Mouse (Mus musculus): ENCODE results near the gene Olfr130. TPM values are rescaled to one million over a fixed set of nuclear protein-coding genes. Genes with fewer than 3 reads are reported as not detected.

The Olfr130 gene
- not detected in 2 replicates for polyA plus RNA-seq (2014; fragmentation: Nextera tagmentation; extraction: Ambion mirVana)

DNA sequence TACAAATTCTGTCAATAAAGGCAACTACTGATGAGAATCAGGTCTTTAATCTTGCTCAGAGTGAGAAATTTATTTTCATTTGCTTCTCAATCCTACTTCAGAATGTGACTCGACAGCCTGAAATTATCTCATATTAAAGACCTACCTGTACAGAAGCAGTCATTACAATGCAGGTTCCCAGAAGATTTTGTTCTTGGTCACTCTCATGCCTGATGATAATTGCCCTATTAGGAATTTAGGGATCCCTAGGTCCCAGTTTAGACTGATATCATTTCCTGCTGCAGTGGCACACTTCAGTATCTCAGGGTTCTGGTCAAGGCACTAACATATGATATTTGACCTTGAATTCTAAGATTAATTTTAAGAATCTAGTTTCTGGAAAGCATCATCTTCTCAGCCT is at the start of gene Olfr130:
TSS of gene Olfr130 (plus strand) at position 301 of the 400 bp plus-strand sequence.
- no peaks in the 10 kb centered on the region for H3K9me3 ChIP-seq (ENCODE audit: control insufficient read depth, low read length)
- H3K9ac ChIP-seq (ENCODE audit: low read length) = no peak within 1 kb of the TSS
- 92% methylated on average over 1 of the region's 1 CpGs for WGBS
- H3K27me3 ChIP-seq (ENCODE audit: control insufficient read depth, insufficient read depth, low read length) = no peaks in the 10 kb centered on the region
- no peak for DNase-seq (ENCODE audit: low spot score, missing footprints)
- no peak within 1 kb of the TSS for H3K27ac ChIP-seq (ENCODE audit: low read depth, low read length)
- no peaks in the 10 kb centered on the region for H3K4me1 ChIP-seq (ENCODE audit: control insufficient read depth, insufficient read depth, low read length)
- no peak for ATAC-seq (ENCODE audit: low FRiP score)
- H3K4me3 ChIP-seq (ENCODE audit: low read depth, low read length) = no peak within 1 kb of the TSS
- no peak within 1 kb of the TSS for H3K4me2 ChIP-seq
- no peaks in the 10 kb centered on the region for H3K36me3 ChIP-seq (ENCODE audit: control insufficient read depth, insufficient read depth, low read length)

DNA sequence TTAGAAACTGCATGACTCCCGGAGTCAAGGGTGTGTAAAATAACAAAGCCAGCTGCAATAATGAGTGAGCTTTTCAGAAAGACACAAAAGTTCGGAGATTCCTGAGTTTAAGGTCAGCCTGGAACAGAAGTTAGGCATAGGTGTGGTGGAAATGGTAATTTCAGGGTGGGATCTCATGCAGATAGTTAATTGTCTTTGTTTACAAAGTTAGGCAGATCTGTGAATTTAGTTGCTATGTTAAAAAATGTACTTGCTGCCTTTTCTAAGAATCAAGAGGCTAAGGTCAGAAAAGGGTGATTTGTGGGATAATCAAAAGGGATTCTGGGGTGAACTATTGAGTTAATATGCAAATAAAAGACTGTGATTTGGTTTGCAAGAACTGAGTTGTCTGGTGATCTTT is 47.4 kb upstream of the Olfr130 start:
- Histone ChIP-seq H3K36me3 (ENCODE audit: control insufficient read depth, insufficient read depth, low read length) (no peaks in the 10 kb centered on the region), H3K9ac (ENCODE audit: low read length) (no peak overlapping the region), H3K4me3 (ENCODE audit: low read depth, low read length) (no peak overlapping the region), H3K4me1 (ENCODE audit: control insufficient read depth, insufficient read depth, low read length) (no peaks in the 10 kb centered on the region), H3K27ac (ENCODE audit: low read depth, low read length) (no peak overlapping the region), H3K4me2 (no peak overlapping the region), H3K27me3 (ENCODE audit: control insufficient read depth, insufficient read depth, low read length) (no peaks in the 10 kb centered on the region), H3K9me3 (ENCODE audit: control insufficient read depth, low read length) (no peaks in the 10 kb centered on the region)
- WGBS = 81% methylated on average over 2 of the region's 2 CpGs
- ATAC-seq (ENCODE audit: low FRiP score) (no peak), DNase-seq (ENCODE audit: low spot score, missing footprints) (no peak)

DNA sequence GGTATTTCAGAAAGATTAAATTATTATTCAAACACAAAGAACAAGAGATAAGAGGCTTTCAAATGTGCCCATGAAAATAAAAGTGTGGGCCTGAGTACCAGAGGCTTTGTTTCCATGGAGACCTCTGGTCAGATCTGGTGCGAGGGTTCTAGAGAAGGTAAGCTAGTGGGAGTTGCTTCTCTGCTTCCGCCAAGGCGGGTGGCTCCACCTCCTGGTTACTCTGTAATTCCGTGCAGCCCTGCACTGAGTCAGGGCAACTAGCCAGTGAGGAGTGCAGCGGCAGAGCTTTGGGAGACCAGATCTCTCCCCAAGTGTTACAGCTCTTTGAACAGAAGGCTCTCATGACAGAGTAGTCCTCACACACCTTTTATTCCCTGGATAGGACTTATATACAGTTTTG is 37.4 kb upstream of the Olfr130 start:
- Histone ChIP-seq H3K4me3 (ENCODE audit: low read depth, low read length) (no peak overlapping the region), H3K4me1 (ENCODE audit: control insufficient read depth, insufficient read depth, low read length) (no peaks in the 10 kb centered on the region), H3K9ac (ENCODE audit: low read length) (no peak overlapping the region), H3K36me3 (ENCODE audit: control insufficient read depth, insufficient read depth, low read length) (no peaks in the 10 kb centered on the region), H3K27ac (ENCODE audit: low read depth, low read length) (no peak overlapping the region), H3K9me3 (ENCODE audit: control insufficient read depth, low read length) (no peaks in the 10 kb centered on the region), H3K4me2 (no peak overlapping the region), H3K27me3 (ENCODE audit: control insufficient read depth, insufficient read depth, low read length) (no peaks in the 10 kb centered on the region)
- ATAC-seq (ENCODE audit: low FRiP score) (no peak), DNase-seq (ENCODE audit: low spot score, missing footprints) (no peak)
- 38% methylated on average over 5 of the region's 5 CpGs for WGBS

DNA sequence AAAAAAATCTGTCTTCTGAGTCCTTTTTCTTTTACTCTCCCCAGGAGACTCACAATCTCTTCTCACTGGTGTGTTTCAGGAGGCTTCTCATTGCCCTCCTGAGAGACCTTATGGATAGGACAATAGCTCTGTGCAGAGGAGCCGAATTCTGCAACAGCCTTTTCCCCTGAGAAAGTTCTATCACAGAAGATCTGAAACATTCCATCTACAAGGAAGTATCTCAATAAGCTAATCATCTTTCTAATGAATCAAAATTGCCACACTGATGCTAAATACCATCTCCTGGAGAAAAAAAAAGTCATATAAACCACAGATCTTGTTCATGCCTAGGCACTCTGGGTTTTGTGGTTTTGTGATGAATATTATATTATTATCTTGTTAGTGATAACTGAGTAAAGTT is 3.7 kb upstream of the Olfr130 start, which contains the start of gene Olfr129:
TSS of gene Olfr129 (minus strand) at position 101 of the 400 bp plus-strand sequence.
- no peaks in the 10 kb centered on the region for H3K27me3 ChIP-seq (ENCODE audit: control insufficient read depth, insufficient read depth, low read length)
- H3K36me3 ChIP-seq (ENCODE audit: control insufficient read depth, insufficient read depth, low read length) = no peaks in the 10 kb centered on the region
- H3K4me3 ChIP-seq (ENCODE audit: low read depth, low read length) = no peak within 1 kb of the TSS
- ATAC-seq (ENCODE audit: low FRiP score) (no peak), DNase-seq (ENCODE audit: low spot score, missing footprints) (no peak)
- WGBS = 69% methylated on average over 1 of the region's 1 CpGs
- H3K9me3 ChIP-seq (ENCODE audit: control insufficient read depth, low read length) = no peaks in the 10 kb centered on the region
- H3K9ac ChIP-seq (ENCODE audit: low read length) = no peak within 1 kb of the TSS
- no peaks in the 10 kb centered on the region for H3K4me1 ChIP-seq (ENCODE audit: control insufficient read depth, insufficient read depth, low read length)
- H3K4me2 ChIP-seq = no peak within 1 kb of the TSS
- H3K27ac ChIP-seq (ENCODE audit: low read depth, low read length) = no peak within 1 kb of the TSS

DNA sequence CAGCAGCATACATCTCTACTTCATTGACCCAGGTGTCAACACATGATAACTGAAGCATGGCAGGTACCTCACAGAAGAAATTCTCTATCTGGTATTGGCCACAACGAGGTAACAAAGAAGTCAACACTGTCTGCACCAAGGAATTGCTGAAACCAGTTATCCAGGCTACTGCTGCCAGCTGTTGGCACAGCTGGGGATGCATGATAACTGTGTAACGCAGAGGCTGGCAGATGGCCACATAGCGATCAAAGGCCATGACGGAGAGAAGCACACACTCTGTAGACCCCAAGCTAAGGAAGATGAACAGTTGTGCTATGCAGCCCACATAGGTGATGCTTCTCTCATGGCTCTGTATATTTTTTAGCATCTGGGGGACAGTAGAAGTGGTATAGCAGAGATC is 18.6 kb downstream of the Olfr130 start:
- 94% methylated on average over 4 of the region's 4 CpGs for WGBS
- Histone ChIP-seq H3K9ac (ENCODE audit: low read length) (no peak overlapping the region), H3K9me3 (ENCODE audit: control insufficient read depth, low read length) (no peaks in the 10 kb centered on the region), H3K27ac (ENCODE audit: low read depth, low read length) (no peak overlapping the region), H3K4me1 (ENCODE audit: control insufficient read depth, insufficient read depth, low read length) (no peaks in the 10 kb centered on the region), H3K4me2 (no peak overlapping the region), H3K4me3 (ENCODE audit: low read depth, low read length) (no peak overlapping the region), H3K27me3 (ENCODE audit: control insufficient read depth, insufficient read depth, low read length) (no peaks in the 10 kb centered on the region), H3K36me3 (ENCODE audit: control insufficient read depth, insufficient read depth, low read length) (no peaks in the 10 kb centered on the region)
- ATAC-seq (ENCODE audit: low FRiP score) = no peak
- DNase-seq (ENCODE audit: low spot score, missing footprints) = no peak

DNA sequence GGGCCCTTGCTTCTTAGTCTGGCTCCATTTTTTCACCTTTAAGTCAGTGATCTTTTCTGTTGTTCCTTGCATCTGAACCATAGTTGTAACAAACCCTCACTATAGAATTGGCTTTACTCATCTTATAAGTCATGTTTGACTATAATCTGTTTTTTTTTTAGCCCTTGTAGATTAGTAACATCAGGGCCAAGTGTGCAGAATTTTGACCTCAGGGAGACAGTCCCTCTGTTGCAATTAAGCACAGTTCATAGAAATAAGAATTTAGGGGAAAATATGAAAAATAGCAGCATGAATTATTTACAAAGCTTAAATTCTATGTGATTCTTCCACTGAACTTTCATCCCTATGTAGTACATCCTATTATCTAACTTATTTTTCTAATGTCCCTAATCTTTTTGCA is 24.9 kb downstream of the Olfr130 start, which contains the start of gene Olfr131:
TSS of gene Olfr131 (minus strand) at position 101 of the 400 bp plus-strand sequence.
- no peak for DNase-seq (ENCODE audit: low spot score, missing footprints)
- H3K4me2 ChIP-seq = no peak within 1 kb of the TSS
- no peaks in the 10 kb centered on the region for H3K4me1 ChIP-seq (ENCODE audit: control insufficient read depth, insufficient read depth, low read length)
- no peaks in the 10 kb centered on the region for H3K9me3 ChIP-seq (ENCODE audit: control insufficient read depth, low read length)
- no peak within 1 kb of the TSS for H3K27ac ChIP-seq (ENCODE audit: low read depth, low read length)
- no peaks in the 10 kb centered on the region for H3K27me3 ChIP-seq (ENCODE audit: control insufficient read depth, insufficient read depth, low read length)
- H3K36me3 ChIP-seq (ENCODE audit: control insufficient read depth, insufficient read depth, low read length) = no peaks in the 10 kb centered on the region
- no peak within 1 kb of the TSS for H3K4me3 ChIP-seq (ENCODE audit: low read depth, low read length)
- no peak within 1 kb of the TSS for H3K9ac ChIP-seq (ENCODE audit: low read length)
- ATAC-seq (ENCODE audit: low FRiP score) = no peak

Other genes with a start within 250 kb of the Olfr130 start
- not detected in 2 replicates for gene Olfr125, start 231.0 kb upstream of the Olfr130 start, polyA plus RNA-seq (2014; fragmentation: Nextera tagmentation; extraction: Ambion mirVana)
- not detected in 2 replicates for gene Olfr126, start 216.4 kb upstream of the Olfr130 start, polyA plus RNA-seq (2014; fragmentation: Nextera tagmentation; extraction: Ambion mirVana)
- not detected in 2 replicates for gene Olfr127, start 163.5 kb upstream of the Olfr130 start, polyA plus RNA-seq (2014; fragmentation: Nextera tagmentation; extraction: Ambion mirVana)
- gene Olfr128, start 143.4 kb upstream of the Olfr130 start, polyA plus RNA-seq (2014; fragmentation: Nextera tagmentation; extraction: Ambion mirVana) = not detected in 2 replicates
- not detected in 2 replicates for gene Olfr761, start 110.8 kb upstream of the Olfr130 start, polyA plus RNA-seq (2014; fragmentation: Nextera tagmentation; extraction: Ambion mirVana)
- 0.03 TPM in 1 of 2 replicates, not detected in the other for gene Olfr129, start 3.8 kb upstream of the Olfr130 start, polyA plus RNA-seq (2014; fragmentation: Nextera tagmentation; extraction: Ambion mirVana)
- gene Olfr131, start 24.8 kb downstream of the Olfr130 start, polyA plus RNA-seq (2014; fragmentation: Nextera tagmentation; extraction: Ambion mirVana) = not detected in 2 replicates
- gene Olfr132, start 70.6 kb downstream of the Olfr130 start, polyA plus RNA-seq (2014; fragmentation: Nextera tagmentation; extraction: Ambion mirVana) = not detected in 2 replicates
- gene Olfr133, start 81.4 kb downstream of the Olfr130 start, polyA plus RNA-seq (2014; fragmentation: Nextera tagmentation; extraction: Ambion mirVana) = not detected in 2 replicates
- gene Olfr134, start 107.5 kb downstream of the Olfr130 start, polyA plus RNA-seq (2014; fragmentation: Nextera tagmentation; extraction: Ambion mirVana) = not detected in 2 replicates
- gene Olfr135, start 140.4 kb downstream of the Olfr130 start, polyA plus RNA-seq (2014; fragmentation: Nextera tagmentation; extraction: Ambion mirVana) = not detected in 2 replicates
- not detected in 2 replicates for gene Olfr138, start 197.1 kb downstream of the Olfr130 start, polyA plus RNA-seq (2014; fragmentation: Nextera tagmentation; extraction: Ambion mirVana)
- not detected in 2 replicates for gene Olfr137, start 243.6 kb downstream of the Olfr130 start, polyA plus RNA-seq (2014; fragmentation: Nextera tagmentation; extraction: Ambion mirVana)